Mouse (Mus musculus): Measurements from ENCODE around the gene Ube2g1.
"Not testable (repeated sequence)": the region's sequence is repeated elsewhere in the genome, so short reads cannot be mapped to it uniquely, and the experiment has no call there.

Ube2g1 gene

DNA sequence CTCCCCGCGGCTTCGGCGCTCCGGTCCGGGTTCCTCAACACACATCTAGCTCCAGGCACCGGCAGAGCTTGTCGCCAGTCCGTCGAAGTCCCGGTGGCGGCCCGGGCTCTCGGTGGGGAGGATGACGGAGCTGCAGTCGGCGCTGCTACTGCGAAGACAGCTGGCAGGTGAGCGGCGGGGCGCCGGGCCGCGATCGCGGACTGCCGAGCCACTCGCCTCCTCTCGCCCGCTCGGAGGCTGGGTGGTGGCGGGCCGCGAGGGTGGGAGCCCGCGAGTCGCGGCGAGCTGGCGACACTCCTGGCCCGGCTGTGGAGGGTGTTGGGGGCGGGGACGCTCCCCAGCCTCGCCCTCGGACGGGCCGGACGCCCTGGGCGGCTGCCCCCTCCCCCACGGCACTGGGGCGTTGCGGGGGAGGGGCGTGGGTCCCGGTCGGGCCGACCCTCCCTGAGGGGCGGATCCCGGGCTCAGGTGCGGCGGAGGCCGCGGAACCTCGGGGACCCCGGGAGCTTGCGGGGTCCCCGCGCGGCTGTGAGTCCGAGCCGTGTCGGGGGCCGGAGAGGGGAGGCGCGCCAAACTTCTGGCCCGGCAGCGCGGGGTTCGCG lies 487 bp downstream of the Ube2g1 start:
- peak; percentile 79 for DNase-seq

DNA sequence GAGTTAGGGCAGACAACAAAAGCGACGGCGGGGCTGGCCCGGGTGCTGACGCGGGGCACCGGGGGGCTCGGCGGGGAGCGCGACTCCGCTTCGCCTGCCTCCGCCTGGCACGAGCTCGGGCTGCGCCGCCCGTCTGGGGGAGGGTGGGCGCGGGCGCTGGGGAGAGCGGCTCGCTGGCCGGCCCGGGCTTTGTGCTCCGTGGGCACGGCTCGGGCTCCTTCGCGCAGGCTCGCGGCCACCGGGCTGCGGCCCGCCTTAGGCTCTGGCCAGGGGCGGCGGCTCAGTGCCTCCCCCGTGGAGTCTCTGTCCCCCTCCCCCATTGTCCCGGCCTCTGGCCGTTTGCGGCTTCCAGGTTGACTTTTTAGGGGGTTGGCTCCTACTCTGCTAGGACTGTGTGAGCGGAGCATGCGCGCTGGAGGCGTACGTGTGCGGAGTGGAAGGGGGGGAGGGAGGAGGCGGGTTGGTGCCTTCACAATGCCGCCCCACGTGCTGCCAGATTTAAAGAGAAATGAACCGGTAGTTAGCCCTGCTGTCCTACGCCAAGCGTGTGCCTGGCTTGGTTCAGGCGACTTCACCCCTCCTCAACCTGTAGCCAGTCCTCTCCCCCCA lies 1.1 kb downstream of the Ube2g1 start:
- peak; percentile 90 for DNase-seq

DNA sequence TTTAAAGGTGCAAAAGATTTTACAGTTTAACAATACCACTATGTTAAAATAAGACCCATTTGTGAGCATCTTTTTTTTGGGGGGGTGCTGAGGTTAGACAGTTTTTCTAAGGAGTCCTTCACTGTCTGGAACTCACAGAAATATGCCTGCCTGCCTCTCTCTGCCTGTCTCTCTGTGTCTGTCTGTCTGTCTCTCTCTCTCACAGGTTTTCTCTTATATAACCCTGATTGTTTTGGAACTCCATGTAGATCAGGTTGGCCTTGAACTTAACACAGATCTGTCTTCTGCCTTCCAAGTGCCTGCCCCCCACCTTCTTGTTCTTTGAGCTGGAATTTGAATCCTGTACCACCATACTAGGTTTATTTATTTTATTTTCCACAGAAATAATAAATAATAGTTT lies 2.2 kb downstream of the Ube2g1 start:
- DNase-seq, result no peak

DNA sequence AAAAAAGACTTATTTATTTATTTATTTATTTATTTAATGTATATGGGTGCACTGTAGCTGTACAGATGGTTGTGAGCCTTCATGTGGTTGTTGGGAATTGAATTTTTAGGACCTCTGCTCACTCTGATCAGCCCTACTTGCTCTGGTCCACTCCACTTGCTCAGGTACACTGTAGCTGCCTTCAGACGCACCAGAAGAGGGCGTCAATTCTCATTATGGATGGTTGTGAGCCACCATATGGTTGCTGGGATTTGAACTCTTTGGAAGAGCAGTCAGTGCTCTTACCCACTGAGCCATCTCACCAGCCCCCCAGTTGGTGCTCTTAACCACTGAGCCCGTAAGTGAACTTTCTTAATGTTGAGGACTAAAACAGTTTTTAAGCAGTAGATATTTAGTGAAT lies 7.3 kb downstream of the Ube2g1 start:
- DNase-seq, result not testable (repeated sequence)

DNA sequence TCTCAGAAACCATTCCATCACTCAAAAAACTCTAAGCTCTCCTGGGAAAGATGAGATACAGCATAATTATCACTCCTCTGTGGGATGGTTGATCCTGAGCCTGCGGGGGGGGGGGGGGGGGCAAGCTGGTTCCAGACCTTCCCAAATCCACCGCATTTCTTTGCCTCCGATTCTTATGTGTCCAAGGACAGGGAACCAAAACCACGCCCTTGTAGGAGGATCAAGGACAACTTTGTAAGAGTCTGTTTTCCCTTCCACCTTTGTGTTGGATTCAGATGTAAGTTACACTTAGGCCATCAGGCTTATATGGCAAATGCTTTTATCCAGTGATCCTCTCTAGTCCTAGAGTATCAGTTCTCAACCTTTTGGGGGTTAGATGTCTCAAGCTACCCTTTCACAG lies 8.8 kb downstream of the Ube2g1 start:
- no peak for DNase-seq

DNA sequence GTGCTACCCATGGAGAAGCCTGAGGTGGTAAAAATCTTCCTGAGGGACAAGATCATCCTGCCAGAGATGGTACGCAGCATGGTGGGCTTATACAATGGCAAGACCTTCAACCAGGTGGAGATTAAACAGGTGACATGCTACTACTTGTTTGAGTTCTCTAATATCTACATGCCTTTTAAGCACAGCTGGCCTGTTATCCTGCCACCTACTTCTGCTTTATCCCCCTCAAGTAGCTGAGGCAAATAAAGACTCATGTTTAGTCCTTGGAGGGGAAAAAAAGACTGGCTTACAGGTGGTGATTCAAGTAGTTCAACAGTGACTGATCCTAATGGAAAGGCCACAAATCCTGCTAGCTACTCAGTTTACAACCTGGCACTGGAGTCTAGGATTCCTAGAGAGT lies 11.4 kb downstream of the Ube2g1 start:
- DNase-seq, result no peak

DNA sequence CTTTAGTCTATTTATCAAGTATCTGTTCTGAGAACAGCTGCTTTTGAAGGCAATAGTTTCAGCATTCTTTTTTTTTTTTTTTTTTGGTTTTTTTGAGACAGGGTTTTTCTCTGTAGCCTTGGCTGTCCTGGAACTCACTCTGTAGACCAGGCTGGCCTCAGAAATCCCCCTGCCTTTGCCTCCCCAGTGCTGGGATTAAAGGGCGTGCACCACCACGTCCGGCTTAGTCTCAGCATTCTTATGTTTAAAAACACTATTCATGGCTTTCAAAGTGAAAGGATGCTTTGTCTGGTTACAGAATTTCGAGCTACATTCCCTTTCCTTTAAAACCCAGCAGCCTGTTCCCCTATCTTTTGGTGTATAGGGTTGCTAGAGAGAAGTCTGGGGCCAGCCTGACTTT lies 35.6 kb downstream of the Ube2g1 start:
- no peak for DNase-seq

DNA sequence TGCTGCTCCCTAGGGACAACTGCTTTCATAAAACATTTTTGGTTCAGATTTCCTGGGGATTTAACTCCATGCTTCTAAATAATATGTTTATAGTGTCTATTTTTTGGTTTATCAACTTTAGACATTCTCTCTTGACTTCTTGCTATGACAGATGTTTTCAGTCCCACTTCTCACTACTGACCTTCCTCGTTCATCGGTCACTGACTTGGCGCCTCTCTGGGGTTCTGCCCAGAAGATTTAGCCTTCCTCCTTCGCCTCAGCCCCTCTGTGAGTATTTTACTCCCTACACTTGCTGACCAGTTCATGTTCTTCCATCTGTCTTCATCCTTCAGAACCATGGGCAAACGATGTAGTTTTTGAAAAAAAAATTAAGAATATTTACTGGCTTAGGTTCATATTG lies 38.3 kb downstream of the Ube2g1 start:
- no peak for DNase-seq

DNA sequence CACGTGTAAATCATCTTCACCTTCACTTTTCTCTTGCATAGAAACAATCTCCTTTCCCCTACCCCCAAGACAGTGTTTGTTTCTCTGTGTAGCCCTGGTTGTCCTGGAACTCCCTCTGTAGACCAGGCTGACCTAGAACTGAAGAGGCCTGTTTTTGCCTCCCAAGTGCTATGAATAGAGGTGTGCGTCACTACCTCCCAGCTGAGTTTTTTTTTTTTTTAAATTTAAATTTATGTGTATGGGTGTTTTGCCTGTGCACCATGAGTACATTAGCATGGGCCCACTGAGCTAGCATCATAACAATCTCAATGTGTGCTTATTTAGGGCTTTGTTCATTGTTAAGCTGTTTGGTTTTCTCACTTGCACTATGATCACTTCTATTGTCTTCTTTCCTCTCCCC lies 43.3 kb downstream of the Ube2g1 start:
- DNase-seq, result no peak

DNA sequence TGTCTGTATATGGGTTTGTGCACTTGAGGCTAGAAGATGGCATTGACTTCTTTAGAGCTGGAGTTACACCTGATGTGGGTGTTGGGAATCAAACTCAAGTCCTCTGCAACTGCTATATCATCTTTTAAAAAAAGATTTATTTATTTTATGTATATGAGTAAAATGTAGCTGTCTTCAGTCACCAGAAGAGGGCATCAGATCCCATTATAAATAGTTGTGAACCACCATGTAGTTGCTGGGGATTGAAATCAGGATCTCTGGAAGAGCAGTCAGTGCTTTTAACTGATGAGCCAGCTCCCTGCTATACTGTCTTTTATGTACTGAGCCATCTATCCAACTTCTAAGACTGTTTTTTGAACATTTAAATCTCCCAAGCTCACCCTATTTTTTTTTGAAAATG lies 52.8 kb downstream of the Ube2g1 start:
- DNase-seq, result no peak

DNA sequence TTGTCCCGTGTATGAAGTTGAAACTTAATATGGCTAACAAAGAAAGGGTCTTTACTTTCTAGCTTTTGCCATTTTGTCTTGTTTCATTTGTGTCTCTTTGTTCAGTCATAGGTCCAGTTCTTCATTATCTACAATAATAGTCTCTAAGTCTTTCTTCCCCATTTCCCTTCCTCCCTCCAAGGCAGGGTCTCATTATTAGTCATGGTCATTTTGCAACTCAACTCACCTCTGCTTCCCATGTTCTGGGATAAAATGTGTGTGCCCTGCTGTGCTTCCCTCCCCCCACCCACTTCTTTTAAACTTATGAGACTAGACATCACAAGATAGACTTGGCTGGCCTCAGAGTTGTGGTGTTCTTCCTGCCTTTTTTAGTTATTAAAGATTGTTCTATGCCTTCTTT lies 53.3 kb downstream of the Ube2g1 start:
- DNase-seq, result no peak

DNA sequence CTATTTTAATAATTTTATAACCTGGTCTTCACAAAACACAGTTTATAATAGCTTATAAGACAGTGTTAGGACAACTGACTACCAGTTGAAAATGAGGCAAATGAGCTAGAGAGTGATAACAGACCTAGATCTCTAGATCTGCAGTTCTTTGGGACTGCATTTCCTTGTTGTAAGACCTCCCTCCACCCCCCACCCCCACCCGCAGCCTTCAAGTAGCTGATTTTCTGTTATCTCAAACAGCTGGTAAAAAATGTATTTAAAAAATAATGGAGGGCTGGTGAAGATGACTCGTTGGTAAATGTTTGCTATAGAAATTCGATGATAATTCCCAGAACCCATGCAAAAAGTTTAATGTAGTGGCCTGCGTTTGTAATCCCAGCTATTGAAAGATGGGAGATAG lies 57.6 kb downstream of the Ube2g1 start:
- no peak for DNase-seq

DNA sequence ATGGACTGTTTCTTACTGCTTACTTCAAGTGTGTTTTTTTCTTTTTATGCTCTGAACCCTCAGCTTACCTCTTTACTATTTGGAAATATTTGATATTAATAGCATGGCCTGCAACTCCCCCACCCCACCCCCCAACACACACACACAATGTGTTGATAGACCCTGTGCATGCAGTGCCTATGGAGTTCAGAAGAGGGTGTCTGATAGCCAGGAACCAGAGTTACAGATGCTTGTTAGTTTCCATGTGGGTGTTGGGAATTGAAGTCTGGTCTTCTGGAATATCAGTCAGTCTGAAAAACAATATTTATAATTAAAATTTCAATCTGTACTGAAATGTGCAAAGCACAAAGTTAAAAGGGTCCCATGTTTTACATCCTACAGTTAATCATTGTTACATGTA lies 63.6 kb downstream of the Ube2g1 start:
- no peak for DNase-seq

DNA sequence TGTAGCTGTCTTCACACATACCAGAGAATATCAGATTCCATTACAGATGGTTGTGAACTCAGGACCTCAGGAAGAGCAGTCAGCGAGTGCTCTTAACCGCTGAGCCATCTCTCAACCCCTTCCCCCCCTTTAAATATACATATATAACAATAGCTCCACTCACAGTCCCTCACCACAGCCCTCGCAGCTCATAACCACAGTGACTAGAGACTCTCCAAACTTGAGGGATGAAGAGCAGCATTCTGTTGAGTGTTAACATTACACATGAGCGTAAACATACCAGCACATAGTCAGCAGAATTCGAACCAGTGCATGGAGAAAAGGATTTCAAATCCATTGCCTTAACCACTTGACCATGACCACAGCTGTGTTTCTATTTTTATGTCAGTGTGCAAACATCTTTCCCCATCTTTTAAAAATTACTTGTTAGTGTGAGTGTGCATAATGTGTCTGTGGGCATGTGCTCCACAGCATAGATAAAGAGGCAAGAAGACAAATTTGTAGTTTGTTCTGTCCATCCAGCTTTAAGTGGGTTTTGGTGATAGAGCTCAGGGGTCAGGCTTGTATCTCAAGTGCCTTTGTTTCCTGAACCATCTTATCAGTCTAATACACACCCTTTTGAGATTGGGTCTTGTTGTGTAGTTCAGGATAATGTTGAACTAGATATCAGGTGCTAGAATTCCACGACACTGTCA lies 64.4 kb downstream of the Ube2g1 start:
- no peak for DNase-seq

DNA sequence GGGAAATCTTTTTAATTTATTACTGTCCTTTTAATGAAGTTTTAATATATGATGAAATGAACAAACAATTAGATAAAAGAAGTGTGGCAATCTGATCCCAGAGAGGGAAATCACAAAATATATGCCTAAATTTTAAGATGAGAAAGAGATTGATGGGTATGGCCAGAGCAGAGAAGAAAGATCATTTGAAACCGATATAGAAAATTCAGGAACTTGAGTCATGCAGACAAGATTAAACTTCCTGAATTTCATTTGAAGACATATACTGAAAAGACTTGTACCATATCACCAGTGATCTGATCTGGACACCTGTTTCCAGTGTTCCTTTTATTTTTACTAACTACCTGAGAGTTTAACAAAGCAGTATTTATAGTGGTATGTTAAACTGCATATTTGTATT lies 65.4 kb downstream of the Ube2g1 start:
- no peak for DNase-seq

DNA sequence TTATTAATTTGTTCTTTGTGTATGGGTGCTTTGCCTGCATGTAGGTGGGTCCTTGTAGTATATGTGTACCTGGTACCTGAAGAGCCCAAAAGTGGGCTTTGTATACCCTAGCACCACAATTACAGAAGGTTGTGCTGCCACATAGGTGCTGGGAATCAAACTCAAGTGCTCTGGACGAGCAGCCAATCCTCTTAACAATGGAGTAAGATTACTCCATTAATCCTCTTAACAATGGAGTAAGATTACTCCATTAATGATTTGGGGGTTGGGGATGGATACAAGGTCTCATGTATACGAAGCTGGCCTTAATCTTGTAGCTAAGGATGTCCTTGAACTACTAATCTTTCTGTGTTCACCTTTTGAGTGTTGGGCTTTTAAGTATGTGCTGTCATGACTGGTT lies 68.2 kb downstream of the Ube2g1 start:
- DNase-seq, result no peak

DNA sequence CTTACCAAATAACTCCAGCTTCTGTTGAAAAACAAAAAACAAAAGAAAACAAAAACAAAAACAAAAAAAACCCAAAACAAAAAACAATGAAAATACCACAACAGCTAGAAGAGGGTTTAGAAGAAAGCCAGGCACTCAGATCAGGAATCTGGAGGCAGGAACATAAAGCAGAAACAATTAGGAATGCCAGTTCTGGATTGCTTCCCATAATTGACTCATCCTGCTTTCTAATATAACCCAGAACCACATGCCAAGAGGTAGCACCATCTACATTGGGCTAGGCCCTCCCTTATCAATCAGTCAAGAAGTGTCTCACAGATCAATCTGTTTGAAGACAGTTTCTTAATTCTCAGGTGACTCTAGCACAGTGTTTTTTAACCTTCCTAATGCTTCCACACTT lies 73.6 kb downstream of the Ube2g1 start:
- no peak for DNase-seq

DNA sequence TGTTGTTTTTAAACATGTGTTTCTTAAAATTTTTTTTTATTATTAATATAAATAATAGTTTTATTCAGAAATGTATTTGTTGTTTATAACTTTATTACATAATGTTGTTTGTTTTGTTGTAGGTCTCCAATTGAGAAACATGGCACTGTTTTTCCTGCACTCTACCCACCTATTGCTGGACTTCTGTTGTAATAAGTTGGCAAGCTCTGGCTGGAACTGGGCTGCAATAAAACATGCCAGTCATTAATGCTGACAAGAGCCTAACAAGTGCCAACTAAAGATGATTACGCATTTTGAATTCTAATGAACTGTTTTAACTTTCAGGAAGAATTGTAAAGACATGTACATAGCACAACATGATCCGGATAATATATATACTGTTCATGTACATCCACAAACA lies 76.3 kb downstream of the Ube2g1 start:
- no peak for DNase-seq

DNA sequence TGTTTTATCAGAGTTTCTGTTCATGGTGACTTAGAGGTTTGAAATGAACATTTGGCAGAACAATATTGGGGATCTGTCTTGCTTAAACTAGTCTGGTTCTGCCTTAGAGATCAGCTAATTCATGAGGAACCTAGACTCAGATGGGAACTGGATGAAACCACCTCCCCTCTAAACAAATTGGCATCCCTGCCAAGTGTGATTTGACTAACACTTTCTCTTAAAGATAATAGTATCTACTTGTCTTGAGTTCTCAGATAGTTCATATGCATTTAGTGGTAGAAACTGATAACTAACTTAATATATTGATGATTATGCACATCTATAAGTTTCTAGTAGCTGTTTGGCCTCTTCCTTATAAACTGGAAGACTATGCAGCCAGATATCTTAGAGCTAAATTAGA lies 79.6 kb downstream of the Ube2g1 start:
- DNase-seq, result no peak

DNA sequence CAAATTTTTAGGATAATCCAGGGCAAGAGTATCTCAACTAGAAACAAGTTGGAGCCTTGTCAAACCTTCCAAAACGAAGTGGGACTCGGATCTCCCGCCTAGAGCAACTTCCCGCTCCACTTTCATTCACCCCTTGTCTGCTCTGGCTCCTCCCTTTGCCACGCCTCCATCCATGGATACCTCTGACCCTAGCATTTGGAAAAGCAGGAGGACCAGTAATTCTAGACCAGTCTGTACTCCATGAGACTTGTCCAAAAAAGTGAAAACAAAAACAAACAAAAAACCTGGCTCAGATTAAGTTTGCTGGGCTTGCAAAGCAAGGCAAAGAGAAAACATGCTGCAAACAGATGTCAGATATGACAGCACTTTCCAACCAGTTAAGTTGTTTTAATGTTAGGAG lies 81.2 kb downstream of the Ube2g1 start:
- no peak for DNase-seq

DNA sequence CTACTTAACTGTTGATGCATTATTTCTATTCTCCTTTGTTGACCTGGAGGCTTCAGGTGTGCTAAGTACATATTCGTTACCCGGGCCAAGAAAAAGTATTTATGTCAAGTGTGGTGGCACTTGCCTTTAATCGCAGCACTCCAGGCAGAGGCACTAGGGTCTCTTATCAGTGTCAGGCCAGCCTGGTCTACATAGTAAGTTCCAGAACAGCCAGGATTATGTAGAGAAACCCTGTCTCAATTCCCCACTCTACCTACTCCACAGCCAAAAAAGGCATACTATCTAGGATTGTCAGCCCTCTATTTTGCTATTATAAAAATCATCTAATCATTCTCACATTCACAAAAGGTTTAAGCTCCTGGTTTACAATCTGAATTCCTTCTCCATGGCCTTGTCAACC lies 82.0 kb downstream of the Ube2g1 start:
- no peak for DNase-seq

DNA sequence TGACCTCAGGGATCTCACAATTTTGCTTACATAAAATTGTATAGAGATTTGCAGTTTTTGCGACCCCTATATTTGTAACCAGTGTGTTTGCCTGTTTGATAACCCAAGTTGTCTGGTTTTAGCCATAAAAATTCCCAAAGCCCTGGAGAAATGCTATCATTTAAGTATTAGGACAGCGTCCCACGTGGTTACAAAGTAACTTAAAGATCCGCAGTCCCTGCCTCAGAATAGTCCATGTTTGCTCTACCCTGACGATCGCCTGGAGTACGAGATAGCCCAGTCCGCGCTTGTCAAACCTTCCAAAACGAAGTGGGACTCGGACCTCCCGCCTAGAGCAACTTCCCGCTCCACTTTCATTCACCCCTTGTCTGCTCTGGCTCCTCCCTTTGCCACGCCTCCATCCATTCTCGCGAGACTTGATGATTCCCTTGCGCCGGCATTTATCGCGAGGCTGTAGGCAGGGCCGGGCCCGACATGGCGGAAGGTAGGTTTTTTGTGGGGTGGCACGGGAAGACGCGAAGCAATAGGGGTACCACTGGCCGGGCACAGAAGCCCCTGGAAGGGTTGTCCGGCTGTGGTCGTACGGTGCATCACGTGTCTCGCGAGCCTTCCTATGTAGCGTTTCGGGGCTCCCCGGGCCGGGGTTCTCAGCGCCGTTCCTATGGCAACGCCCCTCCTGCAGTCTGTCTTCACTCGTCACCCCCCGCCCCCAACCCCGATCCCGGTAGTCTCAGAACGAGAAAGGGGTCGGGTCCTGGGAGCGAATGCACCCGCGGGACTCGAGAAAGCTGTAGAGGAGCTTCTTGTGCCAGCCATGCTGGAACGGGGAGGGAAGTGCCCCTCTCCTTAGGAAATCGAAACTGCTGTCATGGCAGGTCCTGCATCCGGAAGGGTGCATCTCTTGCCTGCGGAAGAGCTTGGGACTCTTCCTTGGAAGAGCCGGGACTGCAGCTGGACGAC lies 82.7 kb downstream of the Ube2g1 start, which contains the start of gene Ankfy1:
Gene Ankfy1 (plus strand): TSS at position 456 of the 960 bp plus-strand sequence.
- peak; percentile 99 for DNase-seq

DNA sequence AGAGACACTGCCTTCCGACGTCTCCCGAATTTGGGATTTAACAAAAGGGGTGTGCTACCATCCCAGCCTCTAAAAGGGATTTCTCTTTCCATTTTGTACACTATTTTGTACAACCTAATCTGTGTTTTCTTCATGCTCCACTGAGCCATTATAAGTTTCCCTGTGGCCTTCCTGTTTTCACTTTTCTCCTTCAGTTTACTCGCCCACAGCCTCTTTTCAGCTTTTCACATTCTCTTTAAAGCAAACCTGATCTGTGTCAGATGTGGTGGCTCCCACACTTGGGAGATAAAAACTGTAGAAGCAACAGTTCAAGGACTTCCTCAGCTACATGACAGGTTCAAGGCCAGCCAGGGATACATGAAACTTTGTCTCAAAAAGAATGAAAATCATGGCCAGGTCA lies 85.3 kb downstream of the Ube2g1 start:
- no peak for DNase-seq

DNA sequence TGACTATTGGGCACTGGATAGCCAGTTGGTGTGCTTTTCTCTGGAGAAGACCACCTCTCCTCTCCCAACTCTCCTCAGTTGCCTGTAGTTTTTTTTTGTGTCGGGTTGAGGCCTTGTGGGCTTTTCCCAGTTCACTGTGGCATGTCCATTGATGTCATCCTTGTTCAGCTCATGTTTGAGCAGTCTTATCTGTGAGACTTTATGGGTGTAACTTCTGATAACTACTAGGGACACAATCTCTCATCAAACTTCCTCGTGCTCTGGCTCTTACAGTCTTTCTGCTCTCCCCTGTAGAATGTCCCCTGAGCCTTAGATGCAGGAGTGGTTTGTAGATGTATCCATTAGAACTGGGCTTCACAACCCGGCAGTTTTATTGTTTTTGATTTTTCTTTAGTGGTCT lies 87.9 kb downstream of the Ube2g1 start:
- no peak for DNase-seq

Measured in thymus, postnatal 4 days (tissue).